Mouse (Mus musculus): ENCODE results near the gene Crisp2.
"Not testable (repeated sequence)": the region's sequence is repeated elsewhere in the genome, so short reads cannot be mapped to it uniquely, and the experiment has no call there.

GRCm38 (mm10) chr17:40717055-40717454, 89.7 kb downstream of the Crisp2 start:
- TF ChIP-seq POLR2A (IDR thresholded peaks at IDR 0.05; ENCODE audit: low read depth, low read length); CTCF (IDR thresholded peaks at IDR 0.05; ENCODE audit: extremely low read depth, insufficient read length, insufficient replicate concordance, low read depth, low read length): not testable (repeated sequence)
